Mouse (Mus musculus): ENCODE results near the gene Fcor. TPM values are rescaled to one million over a fixed set of nuclear protein-coding genes. Genes with fewer than 3 reads are reported as not detected.

Gene Fcor
- total RNA-seq, 2 experiments from 2014 or later: 2.5 TPM; not detected in 1

DNA sequence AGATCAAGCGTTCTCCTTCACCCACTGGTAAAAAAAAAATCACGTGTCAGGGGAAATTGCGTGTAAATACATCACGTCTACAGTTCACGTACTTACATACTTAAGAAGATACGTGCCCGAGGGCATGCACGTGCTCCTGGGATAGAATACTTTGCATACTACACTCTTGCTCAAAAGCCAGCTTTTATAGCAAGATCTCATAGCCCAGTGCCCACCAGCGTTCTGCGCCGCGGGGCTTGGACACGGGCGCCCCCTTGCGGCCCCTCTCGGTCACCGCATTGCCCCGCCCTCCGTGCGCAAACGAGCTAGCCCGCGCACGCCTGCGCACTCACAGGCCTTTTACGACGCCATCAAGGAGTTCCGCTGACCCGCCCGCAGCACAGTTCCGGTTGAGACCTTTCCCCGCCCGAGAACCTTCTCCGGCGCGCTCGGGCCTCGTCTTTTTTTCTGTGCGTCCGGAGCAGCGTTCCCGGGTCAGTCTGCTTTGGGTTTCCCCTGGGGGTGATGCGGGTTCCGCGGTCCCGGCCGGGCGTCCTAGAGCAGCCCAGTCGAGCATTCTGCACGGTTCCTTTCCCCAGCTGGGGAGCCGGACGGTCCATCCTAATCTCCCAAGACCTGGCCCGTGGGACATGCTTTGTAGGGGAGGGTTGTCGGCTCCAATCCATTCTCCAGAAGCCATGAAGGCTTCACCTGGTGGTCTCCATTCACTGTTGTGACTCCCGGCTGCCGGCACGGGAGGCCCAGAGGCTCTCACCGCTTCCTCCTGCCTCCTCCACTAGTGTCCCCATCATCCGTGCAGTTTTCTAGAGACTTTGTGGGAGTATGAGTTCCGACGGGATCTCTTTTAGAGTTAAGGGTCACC is 4.2 kb upstream of the Fcor start, which contains the start of gene Trappc5:
Gene Trappc5 (plus strand): TSS at position 169 of the 862 bp plus-strand sequence.
- intact Hi-C loops (cut with DNase I): loop anchor here (1.0 to 10.0 kb wide), 5 partner anchors 56 to 322 kb away; partner anchors contain the start of genes A430078G23Rik, Mcoln1, Pet100 and Pex11g
- DNase-seq: peak; percentile 94 to 95

DNA sequence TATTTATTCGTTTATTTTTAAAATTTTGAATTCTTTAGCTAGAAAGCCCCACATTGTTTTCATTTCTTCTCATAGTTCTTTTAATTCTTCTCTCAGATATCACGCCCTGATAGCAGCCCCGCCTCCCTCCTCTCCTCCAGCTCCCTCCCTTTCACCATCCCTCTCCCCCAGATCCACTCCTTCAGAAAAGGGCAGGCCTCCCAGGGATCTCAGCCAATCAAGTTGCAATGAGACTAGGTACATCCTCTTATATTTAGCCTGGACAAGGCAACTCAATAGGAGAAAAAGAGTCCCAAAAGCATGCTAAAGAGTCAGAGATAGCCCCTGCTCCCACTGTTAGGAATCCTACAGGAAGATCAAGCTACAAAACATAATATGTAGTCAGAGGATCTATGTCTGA is 2.5 kb upstream of the Fcor start:
- no peak for DNase-seq
- intact Hi-C loops (cut with DNase I): loop anchor here (5.0 to 10.0 kb wide), 3 partner anchors 172 to 320 kb away; partner anchors contain the start of genes A430078G23Rik, Mcoln1 and Pex11g

DNA sequence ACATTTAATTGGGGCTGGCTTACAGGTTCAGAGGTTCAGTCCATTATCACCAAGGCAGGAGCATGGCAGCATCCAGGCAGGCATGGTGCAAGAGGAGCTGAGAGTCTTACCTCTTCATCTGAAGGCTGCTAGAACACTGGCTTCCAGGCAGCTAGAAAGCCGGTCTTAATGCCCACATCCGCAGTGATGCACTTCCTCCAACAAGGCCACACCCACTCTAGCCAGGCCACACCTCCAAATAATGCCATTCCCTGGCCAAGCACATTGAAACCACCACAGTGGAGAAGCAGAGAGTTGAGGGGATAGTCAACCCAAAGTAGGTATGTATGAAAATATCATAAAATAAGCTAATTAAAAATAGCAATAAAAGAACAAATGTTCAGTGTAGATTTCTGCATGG is 1.8 kb downstream of the Fcor start:
- intact Hi-C loops (cut with DNase I): loop anchor here (10.0 kb wide), 2 partner anchors 206 to 316 kb away; partner anchors contain the start of genes A430078G23Rik and Pex11g
- no peak for DNase-seq

DNA sequence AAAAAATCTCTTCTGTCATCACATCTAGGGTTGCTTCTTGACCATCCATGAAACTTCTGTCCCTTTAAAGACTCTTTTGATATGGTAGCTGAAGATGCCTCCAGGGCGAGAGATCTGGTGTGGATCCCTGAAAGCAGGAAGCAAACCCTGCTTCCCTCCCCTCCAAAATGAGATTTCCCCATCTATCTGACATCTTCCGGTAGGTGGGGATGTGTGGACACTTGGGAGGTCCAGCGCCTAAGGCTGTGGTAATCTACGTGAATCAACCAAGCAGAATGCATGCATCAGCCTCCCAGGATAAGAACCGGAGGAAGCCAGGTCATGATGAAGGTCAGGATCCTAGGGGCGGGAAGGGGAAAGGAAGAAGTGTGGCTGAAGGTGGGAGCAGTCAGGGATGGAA is 6.7 kb downstream of the Fcor start, which contains the start of gene Mcemp1:
Gene Mcemp1 (plus strand): TSS at position 248 of the 400 bp plus-strand sequence.
- intact Hi-C loops (cut with DNase I): no loop called here
- no peak for DNase-seq

DNA sequence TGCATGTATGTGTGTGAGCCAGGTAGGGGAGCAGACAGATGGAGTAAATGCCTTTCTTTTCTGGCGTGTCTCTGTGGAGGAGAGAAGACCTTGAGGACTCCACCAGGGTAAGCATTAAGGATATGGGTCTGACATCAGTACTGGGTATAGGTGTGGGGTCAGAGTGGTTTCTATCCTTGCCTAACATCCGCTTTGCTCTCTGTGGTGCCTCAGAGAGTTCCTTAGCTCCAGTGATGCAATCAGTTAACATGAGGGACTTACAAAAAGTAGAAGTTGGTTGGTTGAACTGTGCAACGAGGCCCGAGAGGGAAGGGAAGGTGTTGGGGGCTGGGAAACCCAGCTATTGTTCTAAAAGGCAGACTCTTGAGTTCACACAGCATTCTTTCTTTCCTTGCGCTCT is 7.8 kb downstream of the Fcor start:
- DNase-seq: no peak
- intact Hi-C loops (cut with DNase I): no loop called here

DNA sequence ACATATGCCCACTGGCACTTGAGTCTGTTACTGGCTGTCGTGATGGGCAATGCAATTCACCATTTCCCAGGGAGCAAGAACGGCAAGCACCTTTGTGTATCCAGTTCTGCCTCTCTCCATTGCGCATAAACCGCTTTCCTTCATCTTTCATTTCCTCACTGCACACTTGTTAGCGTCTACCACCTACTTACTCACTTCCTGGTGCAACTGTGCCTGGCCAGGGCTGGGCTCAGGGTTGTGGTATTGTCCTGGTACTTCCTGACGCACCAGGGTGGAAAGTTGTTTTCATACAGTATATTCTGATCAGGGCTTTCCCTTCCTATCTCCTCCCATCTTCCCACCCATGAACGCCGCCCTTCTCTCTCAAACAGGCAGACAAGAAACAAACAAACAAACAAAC is 11.3 kb downstream of the Fcor start:
- intact Hi-C loops (cut with DNase I): no loop called here

DNA sequence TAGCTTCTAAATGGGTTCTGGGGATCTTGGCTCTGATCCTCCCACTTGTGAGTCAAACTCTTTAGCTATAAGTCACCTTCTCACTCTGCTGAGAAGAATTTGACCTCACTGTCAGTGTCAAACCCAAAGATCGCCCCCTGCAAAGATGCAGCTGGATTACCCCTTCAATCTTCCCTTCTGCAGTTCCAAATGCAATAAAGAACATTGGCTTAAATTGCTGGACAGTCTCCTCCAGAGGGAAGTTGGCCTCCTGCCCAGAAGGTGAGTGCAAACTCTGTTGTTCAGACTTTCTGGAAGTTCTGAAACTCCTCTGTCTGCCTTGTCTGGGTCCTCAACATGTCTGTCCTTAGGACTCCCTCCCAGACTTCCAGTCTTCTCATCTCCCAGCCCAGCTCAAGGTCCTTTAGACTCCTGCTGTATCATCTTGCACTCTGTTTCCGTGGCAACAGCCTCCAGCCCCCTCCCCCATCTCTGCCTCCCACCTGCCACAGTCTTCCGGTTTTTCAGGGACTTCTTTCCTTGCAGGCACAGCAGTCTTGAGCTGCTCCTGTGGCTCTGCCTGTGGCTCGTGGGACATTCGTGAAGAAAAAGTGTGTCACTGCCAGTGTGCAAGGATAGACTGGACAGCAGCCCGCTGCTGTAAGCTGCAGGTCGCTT is 15.3 kb downstream of the Fcor start:
- intact Hi-C loops (cut with DNase I): no loop called here
- DNase-seq: no peak

More for the DNA sequence above, 11.3 kb downstream of the Fcor start:
- DNase-seq: no peak

DNA sequence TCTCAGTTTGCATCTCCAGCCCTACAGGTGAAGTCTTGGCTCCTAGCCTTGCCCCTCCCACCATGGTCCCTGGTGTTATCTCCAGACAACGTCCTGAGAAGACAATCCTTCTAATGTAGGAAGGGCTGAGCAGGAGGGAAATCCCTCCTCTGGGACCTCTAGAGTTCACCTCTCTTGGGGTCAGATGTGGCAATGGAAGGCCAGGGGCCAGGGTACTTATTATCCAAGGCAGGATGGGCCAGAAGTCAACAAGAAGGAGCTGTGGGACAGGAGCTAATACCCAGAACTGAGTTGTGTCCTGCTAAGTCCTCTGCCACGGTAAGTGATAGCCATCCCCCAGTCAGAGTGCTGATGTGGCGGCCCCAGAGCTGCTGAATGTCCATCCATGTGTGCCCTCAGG is 16.6 kb downstream of the Fcor start, which contains the start of gene Retn:
Gene Retn (plus strand): TSS at position 245 of the 400 bp plus-strand sequence.
- intact Hi-C loops (cut with DNase I): no loop called here
- no peak for DNase-seq

DNA sequence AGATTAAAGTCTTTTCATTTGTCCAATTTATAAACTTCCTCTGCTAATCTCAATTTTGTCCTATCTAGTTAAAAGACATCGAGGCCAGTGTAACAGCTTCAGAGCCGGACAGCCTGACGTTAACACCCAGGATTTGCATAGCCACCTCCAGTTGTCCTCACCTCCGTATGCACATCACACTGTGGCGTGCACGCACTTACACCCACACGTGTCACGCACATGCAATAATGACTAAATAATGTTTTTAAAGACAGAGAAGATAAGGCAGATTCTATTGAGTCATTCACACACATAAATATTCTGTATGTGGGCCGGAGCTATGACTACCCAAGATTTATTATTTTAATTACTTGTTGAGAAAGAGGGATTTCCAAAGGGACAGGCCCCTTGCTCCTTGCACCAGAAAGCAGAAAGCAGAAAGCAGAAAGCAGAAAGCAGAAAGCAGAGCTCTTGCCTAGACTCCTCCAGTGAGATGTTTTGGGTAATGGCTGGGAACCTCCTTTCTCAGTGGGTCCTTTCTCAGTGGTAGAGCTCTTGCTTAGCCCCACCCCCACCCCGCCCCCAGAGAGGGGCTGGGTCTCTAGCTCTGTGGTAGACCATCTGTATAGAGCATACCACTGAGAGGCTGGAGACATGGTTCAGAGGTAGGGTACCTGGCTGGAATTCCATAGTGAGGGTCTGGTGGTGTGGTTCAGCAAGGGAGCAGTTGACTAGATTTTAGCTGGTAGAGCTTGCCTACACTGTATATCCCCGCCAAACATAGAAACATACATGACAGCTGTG is 17.2 kb downstream of the Fcor start:
- DNase-seq: no peak
- intact Hi-C loops (cut with DNase I): no loop called here

DNA sequence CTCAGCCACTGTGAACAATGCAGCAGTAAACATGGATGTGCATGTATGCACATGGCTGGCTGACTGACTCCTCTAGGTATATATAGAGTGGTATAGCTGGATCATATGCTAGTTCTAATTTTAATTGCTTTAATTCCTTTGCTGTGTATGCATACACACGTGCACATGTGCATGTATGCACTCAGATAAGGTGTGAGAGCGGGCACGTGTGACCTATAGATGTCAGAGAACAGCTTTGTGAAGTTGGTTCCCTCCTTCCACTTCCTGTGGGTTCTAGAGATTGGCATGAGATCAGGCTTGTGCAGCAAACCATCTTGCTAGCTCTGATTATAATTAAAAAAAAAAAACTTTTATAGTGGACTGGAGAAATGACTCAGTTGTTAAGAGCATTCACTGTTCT is 19.3 kb downstream of the Fcor start:
- intact Hi-C loops (cut with DNase I): no loop called here
- DNase-seq: no peak

DNA sequence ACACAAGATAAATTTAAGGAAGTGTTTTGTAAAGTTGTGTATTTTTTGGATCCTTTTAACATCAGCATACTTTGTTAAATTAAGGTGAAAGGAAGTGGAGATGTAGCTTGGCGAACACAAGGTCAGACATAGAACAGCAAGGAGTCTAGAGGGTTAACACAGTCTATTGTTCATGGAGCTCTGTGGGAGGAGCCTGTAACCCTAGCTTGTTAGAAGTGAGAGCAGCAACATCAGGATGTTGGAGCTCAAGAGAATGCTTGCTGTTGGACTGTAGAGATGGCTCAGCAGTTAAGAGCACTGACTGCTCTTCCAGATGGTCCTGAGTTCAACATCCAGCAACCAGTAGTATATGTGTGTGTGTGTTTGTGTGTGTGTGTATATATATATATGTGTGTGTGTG is 23.2 kb downstream of the Fcor start:
- intact Hi-C loops (cut with DNase I): no loop called here
- DNase-seq: no peak

DNA sequence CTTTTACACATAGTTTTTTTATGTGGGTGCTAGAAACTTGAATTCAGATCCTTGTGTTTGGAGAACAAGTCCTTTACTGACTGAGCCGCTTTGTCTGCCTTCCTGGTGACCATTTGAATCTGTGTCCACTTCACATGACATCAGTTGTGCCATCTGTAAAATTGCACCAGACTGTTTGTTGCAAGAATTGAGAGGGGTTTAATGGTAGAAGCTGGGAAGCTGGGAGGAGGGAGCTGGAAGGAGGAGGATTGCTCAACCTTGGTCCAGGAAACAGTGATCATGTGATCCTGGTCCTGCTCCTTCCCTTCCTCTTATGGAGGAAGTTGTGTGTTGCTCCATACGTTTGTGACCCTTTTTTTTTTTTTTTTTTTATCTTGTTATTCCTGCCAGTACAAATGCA is 23.9 kb downstream of the Fcor start:
- no peak for DNase-seq
- intact Hi-C loops (cut with DNase I): no loop called here

DNA sequence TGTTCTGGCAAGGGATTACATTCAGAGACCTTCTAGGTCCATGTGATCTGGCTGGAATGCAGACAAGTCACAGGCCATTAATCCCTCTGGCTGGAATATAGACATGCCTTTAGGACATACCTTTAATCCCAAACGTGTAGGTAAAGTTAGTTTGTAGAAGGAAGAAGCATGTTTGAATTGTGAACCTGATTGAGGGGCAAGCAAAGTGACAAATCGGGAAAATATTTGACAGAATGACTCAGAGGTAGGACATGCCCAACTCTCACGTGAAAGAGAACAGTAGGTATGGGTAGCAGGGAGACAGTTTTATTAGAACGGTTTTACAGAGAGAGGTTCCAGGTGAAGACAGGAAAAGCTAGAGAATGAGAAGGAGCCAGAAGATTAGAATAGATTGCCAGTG is 24.6 kb downstream of the Fcor start:
- intact Hi-C loops (cut with DNase I): no loop called here
- no peak for DNase-seq

DNA sequence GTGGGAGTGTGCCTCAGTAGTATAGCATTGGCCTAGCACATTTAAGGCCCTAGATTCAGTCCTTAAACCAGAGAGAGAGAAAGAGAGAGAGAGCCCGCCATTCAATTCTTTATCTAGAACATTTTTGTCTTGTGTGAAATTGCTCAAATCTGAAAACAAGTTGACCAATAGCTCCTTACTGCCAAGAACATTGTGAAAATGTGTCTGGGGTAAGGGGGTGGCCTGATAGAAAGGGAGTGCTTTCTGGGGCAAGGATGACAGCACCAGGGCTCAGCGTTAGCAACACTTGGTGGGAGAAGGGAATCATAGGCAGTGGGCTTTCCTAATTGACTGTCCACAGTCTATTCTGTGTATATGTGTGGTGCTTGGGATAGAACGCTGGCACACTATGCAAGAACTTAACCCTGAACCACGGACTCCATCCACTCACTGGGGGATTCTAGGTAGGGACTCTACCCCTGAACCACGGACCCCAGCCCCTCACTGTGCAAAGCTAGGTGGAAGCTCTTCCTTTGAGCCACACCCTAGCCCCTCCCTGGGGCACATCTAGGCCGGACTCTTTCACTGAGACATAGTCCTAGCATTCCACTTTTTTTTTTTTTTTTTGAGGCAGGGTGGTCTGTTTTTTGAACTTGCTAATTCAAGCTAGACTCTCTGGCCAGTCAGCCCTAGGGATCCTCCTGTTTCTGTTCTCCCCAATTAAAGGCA is 25.2 kb downstream of the Fcor start:
- DNase-seq: no peak
- intact Hi-C loops (cut with DNase I): no loop called here

DNA sequence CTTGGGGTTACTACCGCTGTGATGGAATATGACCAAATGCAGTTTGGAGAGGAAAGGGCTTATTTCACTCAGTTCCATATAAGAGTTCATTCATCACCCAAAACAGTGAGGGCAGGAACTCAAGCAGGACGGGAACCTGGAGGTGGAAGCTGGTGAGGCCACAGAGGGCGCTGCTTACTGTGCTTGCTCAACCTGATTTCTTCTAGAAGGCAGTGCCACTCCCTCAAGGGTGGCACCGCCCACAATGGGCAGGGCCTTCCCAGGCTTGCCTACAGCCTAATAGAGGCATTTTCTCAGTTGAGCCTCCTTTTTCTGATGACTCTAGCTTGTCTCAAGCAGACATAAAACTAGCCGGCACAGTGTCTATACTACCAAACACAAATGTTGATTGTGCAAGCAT is 26.4 kb downstream of the Fcor start:
- DNase-seq: peak in 1 of 2 experiments; percentile 30
- intact Hi-C loops (cut with DNase I): no loop called here

DNA sequence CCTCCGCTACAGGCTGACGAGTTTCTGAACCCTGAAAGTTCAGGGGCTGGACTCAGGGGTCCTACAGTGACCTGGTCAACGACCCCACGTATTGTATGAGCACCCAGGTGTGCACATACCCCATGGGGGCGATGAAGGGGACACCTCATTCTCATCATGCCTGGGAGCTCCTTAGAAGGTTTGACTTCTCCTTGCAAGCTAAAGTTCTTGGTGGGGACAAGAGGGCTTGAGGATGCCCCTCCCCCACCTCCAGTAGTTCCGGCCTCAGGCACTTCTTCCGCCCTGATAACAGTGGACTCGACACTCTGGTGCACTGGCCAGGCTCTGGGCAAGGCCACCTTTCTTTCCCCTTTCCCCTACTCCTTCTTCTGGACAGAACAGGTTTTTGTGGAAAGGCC is 40.7 kb downstream of the Fcor start:
- intact Hi-C loops (cut with DNase I): no loop called here
- DNase-seq: no peak

DNA sequence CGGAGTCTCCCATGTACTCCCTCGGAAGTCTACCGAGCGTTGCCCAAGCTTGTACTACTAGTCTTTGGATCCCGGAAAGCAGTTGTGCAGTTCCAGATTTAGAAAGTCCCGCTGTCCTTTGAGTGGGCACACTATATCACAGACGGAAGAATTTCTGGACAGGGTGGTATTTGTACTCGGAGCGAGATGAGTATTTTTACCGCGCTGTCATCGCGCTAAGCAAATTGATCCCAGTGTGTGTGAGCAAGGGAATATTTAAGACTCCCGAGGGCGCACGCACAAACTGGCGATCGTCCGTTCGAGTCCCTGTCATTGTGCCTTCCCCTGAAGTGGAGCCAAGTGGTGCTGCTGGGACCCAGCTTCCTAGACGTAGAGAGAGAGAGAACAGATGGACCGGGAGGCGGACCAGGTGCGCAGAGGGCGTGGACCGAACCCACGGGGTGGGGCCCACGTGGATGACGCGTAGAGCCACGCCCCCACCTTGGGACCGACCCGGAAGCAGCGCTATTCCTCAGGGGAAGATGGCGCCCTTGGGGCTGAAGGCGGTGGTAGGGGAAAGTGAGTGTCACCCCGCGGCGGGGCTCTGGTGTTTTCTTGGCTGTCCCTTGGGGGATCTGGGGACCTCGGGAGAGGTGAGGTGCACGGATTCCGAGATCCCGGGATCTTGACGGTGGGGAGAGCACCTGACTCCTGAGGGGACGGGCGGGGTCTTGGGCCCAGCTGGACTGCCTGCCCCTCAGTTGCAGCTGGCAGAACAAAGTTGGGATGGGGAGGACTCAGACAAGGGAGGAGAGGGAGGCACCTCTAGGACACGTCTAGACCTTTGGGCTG is 41.3 kb downstream of the Fcor start, which contains the start of gene Stxbp2:
Gene Stxbp2 (plus strand): TSS at position 309 of the 831 bp plus-strand sequence.
- peak; percentile 39 to 50 for DNase-seq
- intact Hi-C loops (cut with DNase I): no loop called here

DNA sequence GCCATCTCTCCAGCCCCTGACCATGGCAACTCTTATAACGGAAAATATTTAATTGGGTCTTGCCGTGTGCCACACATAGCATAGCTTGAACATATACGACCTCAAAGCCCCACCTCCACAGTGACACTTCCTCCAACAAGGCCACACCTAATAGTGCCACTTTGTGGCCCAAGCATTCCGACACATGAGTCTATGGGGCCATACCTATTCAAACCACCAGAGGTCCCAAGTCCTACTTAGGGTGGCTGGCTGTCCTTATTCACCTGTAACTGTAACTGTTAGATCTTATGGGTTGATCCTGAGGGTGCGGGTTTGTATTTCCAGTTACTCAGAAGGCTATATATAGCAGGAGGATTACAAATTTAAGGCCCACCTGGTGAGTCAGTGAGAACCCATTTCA is 44.1 kb downstream of the Fcor start:
- no peak for DNase-seq
- intact Hi-C loops (cut with DNase I): loop anchor here (10.0 kb wide), 1 partner anchor 627 kb away; the partner anchor contains the start of genes Ctxn1 and Snapc2

DNA sequence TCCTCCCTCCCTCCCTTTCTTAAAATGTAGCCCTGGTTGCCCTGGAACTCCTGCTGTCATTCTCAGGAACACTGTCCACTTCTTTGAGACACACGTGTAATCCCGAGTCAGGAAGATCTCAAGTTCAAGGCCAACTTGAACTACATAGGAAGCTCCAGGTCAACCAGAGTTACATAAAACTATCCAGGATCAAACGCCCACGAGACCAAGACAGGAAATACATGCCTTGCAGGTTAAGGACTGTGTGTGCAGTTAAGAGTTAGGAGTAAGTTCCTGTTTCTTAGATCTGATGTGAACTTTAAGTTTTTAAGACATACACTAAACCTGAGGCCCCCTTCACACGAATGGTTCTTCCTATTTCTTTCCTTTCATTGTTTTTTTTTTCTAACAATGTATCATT is 45.2 kb downstream of the Fcor start:
- DNase-seq: no peak
- intact Hi-C loops (cut with DNase I): loop anchor here (10.0 kb wide), 1 partner anchor 628 kb away; the partner anchor contains the start of genes Ctxn1 and Snapc2

All from heart, postnatal 36 days (tissue).